Mouse (Mus musculus) forebrain, embryonic 14.5 days (tissue): Measurements from ENCODE around the gene Mmp10. TPM values are rescaled to one million over a fixed set of nuclear protein-coding genes. Genes with fewer than 3 reads are reported as not detected.

Experiments used
- polyA plus RNA-seq: library from polyadenylated mRNA; unstranded; fragments of >200 nt; fragmentation: Nextera tagmentation; extraction: Ambion mirVana; gene quantifications from 2 replicates; pipeline ENCODE4 v1.2.1, GENCODE M21; 2014

Gene Mmp10
- polyA plus RNA-seq, 1 experiment from 2014 or later, result not detected

Other genes starting within 250 kb of the Mmp10 start
- not detected in 2 replicates for gene Mmp13, start 229.8 kb upstream of the Mmp10 start, polyA plus RNA-seq
- not detected in 2 replicates for gene Mmp12, start 158.0 kb upstream of the Mmp10 start, polyA plus RNA-seq
- not detected in 2 replicates for gene Mmp1b, start 114.3 kb upstream of the Mmp10 start, polyA plus RNA-seq
- gene Mmp3, start 56.5 kb upstream of the Mmp10 start, polyA plus RNA-seq, result not detected in 2 replicates
- not detected in 2 replicates for gene Mmp8, start 56.1 kb downstream of the Mmp10 start, polyA plus RNA-seq
- not detected in 2 replicates for gene Mmp27, start 69.0 kb downstream of the Mmp10 start, polyA plus RNA-seq
- not detected in 2 replicates for gene Mmp20, start 125.9 kb downstream of the Mmp10 start, polyA plus RNA-seq
- not detected in 2 replicates for gene Mmp7, start 189.7 kb downstream of the Mmp10 start, polyA plus RNA-seq